Mouse (Mus musculus): ENCODE measurements around the gene Ubap1l.

The Ubap1l gene

DNA sequence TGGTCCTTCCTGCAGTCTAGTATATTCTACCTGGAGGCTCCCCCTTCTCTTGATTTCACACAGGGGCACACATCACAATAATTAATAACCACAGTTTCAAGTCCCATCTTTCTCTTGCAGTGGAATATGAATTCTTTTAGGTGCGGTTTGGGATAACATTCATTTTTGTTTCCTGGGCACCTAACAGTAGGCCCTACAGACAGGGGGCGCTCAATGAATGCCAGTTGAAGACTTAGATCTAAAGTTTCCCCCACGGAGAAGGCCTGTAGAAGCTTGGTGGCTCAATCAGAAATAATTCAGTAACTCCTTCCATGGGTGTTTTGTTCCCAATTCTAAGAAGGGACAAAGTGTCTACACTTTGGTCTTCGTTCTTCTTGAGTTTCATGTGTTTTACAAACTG lies 11.6 kb downstream of the Ubap1l start:
- DNase-seq (ENCODE audit: inconsistent age in 2 of 2, low spot score in 1 of 2), result peak in 1 of 2 experiments; percentile 69

DNA sequence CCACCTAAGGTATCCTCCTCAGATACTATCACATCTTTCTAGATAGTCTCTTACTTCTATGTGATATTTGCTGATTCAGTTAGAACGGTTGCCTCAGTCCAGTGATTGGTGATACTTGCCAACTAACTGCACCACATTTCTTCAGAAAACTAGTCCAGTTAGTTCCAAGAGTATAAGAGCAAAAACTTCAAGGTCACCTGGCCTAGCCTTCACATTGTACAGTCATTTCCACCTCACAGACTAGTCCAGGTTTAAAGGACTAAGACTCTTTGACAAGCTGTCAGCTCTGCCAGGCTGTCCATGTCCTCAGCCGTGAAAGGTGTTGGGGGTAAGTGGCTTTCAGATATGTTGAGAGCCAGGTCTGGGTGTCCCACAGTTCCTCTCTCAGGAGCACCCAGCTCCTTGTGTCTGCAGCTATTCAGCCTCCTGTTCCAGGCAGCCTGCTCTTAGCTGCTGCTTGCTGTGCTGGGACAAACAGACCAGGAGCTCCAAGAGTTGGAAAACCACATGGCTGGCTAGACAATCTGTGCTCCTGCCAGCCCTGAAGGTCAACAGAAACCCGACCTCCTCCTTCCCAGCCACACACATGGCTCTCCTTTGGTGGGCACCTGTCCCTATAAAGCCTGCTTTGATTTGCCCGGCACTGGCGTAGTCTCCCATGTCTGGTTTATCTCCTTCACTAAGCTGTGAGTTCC lies 13.8 kb downstream of the Ubap1l start:
- DNase-seq (ENCODE audit: inconsistent age in 2 of 2, low spot score in 1 of 2), result peak in 1 of 2 experiments; percentile 60

GRCm38 (mm10) chr9:65375163-65375934 lies 14.5 kb downstream of the Ubap1l start:
- peak in 1 of 2 experiments; percentile 56 for DNase-seq (ENCODE audit: inconsistent age in 2 of 2, low spot score in 1 of 2)

- no peak for DNase-seq (ENCODE audit: inconsistent age in 2 of 2, low spot score in 1 of 2)
These were observed 20.3 kb downstream of the Ubap1l start for GRCm38 (mm10) chr9:65381017-65381590.

DNA sequence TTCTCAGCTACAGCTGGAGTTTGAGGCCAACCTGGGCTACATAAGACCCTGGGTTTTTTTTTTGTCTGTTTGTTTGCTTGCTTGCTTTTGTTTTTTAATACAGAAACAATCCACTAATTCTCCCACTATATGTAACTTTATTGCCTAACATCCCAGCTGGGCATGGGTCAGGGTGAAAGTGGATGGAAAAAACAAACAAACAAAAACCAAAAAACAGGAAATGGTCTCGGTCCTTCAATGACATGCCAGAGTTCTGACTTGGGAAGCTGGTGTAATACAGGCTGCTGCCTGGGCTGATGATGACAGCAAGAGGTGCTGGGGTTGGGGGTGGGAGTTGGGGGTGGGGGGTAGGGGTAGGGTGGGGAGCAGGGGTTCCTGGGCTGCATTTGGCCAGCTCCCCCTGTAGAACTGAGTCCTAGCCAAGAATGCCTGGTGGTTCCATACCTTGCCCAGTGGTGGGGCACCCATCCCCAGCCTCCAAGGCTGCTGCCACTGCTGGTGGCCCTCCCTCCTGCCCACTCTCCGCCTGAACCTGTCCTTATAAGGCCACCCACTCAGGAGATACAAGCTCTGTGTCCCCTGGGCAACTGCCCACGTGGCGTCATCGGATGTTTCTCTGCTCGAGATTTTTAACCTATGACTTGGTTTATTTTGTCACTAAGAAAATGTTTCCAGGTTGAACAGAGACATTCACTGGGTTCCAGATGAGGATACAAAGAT lies 21.4 kb downstream of the Ubap1l start:
- no peak for DNase-seq (ENCODE audit: inconsistent age in 2 of 2, low spot score in 1 of 2)

GRCm38 (mm10) chr9:65382751-65383097 lies 21.9 kb downstream of the Ubap1l start:
- DNase-seq (ENCODE audit: inconsistent age in 2 of 2, low spot score in 1 of 2), result no peak

GRCm38 (mm10) chr9:65384276-65384675 lies 23.4 kb downstream of the Ubap1l start:
- DNase-seq (ENCODE audit: inconsistent age in 2 of 2, low spot score in 1 of 2), result peak in 1 of 2 experiments; percentile 49

DNA sequence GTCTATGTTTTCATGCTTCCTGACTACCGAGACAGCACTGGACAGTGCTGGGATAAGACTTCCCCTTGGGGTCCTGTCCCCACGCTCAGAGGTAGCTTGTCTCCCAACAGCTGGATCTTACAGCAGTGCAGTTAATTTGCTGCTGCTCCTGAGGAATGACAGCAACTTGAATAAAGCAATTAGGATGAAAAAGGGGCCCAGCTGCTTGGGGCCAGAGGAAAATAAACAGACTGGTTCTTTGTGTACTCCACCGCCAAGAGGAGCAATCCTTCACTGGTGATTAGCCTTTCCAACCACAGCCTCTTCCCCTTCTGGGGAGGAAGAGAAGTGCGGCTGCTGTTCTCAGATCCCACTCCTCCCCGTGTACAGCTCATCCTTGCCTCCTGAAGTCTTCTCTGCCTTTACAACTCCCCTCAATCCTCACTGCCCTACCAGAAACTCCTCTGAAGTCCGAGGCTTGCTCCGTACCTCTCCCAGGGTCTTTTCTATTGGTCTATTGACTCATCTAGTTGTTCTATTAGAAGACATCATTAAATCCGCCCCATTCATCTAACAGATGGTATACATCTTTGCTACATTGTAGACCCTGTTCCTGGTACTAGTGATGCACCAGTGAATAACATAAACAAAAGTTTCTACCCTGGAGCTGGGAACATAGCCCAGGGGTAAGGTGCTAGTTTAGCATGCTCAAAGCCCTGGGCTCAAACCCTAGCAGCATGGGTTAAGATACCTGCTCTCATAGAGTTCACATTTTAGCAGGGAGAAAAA lies 25.7 kb downstream of the Ubap1l start:
- no peak for DNase-seq (ENCODE audit: inconsistent age in 2 of 2, low spot score in 1 of 2)

DNA sequence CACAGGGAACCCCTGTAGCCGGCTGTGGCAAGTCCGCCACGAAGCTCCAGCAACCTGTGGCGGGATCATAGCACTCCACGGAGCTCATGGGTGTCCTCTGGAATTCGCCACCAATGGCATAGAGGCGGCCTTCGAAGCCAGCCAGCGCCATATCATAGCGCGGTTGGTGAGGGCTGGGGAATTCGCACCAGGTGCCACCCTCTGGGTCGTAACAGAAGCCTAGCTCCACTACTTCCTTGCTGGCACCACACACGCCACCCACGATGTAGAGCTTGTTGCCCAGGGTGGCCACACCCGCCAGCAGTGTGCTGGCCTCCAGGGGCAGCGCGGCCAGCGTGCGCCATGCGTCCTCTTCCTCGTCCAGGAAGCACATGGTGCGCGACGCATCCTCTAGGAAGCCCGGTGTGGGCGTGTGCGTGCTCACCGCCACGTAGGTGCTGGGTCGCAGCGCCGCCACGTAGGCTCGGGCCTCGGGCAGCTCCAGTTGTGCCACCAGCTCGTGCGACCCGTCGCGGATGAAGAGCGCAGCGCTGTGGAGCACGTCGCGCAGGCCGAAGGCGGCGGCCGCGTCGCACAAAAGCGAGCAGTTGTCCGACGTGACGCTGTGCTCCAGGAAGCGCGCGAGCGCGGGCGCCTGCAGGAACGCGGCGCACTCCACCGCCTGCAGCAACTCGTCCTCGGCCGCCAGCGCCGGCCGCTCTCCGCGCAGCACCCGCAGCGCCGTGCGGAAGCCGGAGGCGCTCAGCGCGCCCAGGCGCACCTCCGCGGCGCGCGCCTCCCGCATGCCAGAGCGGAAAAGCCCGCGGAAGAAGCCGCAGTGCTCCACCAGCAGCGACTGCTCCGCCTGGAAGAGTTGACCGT lies 30.1 kb downstream of the Ubap1l start:
- no peak for DNase-seq (ENCODE audit: inconsistent age in 2 of 2, low spot score in 1 of 2)

GRCm38 (mm10) chr9:65391613-65391964 lies 30.7 kb downstream of the Ubap1l start, which contains the start of gene Kbtbd13:
Kbtbd13 (minus strand) TSS chr9:65391652.
- DNase-seq (ENCODE audit: inconsistent age in 2 of 2, low spot score in 1 of 2), result no peak

- DNase-seq (ENCODE audit: inconsistent age in 2 of 2, low spot score in 1 of 2), result peak; percentile 69 to 92
These were observed 32.0 kb downstream of the Ubap1l start for GRCm38 (mm10) chr9:65392638-65393364.

- DNase-seq (ENCODE audit: inconsistent age in 2 of 2, low spot score in 1 of 2), result no peak
These were observed 32.8 kb downstream of the Ubap1l start for GRCm38 (mm10) chr9:65393606-65394005.

DNA sequence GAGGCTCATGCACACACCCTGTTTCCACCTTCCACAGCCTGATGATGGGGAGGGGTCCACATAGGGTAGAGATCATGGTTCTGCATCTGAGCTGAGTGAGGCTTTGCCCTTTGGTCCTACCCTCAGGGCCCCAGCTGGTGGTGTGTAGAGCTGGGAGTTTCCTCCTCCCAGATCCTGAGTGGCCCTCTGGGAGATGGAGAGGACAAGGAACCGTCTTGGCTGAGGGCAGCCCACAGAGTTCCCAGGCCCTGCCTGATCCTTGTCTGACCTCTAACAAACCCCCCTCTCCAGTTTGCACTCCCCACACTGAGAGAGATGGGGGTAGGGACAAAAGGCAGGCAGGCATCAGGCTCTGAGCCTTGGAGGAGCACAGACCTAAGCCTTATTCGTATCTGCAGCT lies 33.5 kb downstream of the Ubap1l start:
- no peak for DNase-seq (ENCODE audit: inconsistent age in 2 of 2, low spot score in 1 of 2)

DNA sequence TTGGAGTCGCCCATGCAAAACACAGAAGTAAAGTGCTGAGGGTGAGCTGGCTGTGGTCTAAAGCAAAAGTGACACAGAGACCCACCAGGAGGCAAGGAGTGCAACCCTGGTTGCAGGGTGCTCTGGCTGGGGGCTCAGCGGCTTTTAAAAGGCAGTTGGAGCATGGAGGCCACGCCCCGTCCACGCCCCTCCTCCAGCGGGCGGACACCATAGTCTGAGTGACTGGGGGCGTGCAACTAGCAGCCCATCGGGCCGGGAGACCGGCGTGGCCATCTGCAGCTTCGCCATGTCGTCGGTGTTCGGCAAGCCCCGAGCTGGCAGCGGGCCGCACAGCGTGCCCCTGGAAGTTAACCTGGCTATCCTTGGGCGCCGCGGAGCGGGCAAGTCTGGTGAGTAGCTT lies 37.4 kb downstream of the Ubap1l start, which contains the start of gene Rasl12:
Gene Rasl12, plus strand, starts transcription at position 228 of the 400 bp plus-strand sequence.
- DNase-seq (ENCODE audit: inconsistent age in 2 of 2, low spot score in 1 of 2), result peak; percentile 75 to 85

- no peak for DNase-seq (ENCODE audit: inconsistent age in 2 of 2, low spot score in 1 of 2)
These were observed 39.1 kb downstream of the Ubap1l start for GRCm38 (mm10) chr9:65399934-65400333.

GRCm38 (mm10) chr9:65404331-65405183 lies 43.7 kb downstream of the Ubap1l start:
- peak; percentile 92 to 94 for DNase-seq (ENCODE audit: inconsistent age in 2 of 2, low spot score in 1 of 2)

DNA sequence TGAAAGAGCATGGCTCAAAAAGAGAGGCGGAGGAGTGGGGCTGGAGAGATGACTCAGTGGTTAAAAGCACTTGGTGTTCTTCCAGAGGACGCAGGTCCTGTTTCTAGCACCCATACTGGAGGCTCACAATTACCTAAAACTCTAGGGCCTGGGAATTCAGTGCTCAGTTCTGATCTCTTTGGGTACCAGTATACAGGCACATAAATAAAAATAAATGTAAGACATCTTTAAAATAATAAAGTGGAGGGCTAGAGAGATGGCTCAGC lies 44.3 kb downstream of the Ubap1l start:
- DNase-seq (ENCODE audit: inconsistent age in 2 of 2, low spot score in 1 of 2), result peak; percentile 69 to 81

GRCm38 (mm10) chr9:65407327-65407726 lies 46.5 kb downstream of the Ubap1l start:
- DNase-seq (ENCODE audit: inconsistent age in 2 of 2, low spot score in 1 of 2), result peak in 1 of 2 experiments; percentile 67

Data from adrenal gland, adult (tissue).